Mouse (Mus musculus): ENCODE results near the gene Klhdc7b. TPM values are rescaled to one million over a fixed set of nuclear protein-coding genes. Genes with fewer than 3 reads are reported as not detected.

The Klhdc7b gene
- total and polyA plus RNA-seq, 3 experiments, result not detected

DNA sequence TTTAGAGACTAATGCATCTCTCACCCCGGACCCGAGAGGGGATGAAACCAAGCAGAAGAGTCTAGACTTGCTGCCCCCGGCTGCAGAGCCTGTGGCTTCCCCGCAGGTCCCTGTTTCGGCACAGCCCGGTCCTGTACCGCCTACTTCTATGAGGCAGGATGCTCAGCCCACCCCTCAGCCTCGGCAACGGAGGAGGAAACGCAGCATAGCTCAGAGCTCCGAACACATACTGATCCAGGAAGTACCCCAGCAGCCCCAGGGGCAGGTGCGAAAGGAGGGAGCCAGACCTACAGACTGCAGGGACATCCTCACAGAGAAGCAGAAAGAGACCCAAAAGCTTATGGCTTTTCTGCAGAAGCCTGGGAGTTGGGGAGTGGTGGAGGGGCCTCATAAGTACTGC, 2.4 kb downstream of the Klhdc7b start:
- no peak overlapping the region for H3K9ac ChIP-seq (ENCODE audit: insufficient read depth, low read depth)

DNA sequence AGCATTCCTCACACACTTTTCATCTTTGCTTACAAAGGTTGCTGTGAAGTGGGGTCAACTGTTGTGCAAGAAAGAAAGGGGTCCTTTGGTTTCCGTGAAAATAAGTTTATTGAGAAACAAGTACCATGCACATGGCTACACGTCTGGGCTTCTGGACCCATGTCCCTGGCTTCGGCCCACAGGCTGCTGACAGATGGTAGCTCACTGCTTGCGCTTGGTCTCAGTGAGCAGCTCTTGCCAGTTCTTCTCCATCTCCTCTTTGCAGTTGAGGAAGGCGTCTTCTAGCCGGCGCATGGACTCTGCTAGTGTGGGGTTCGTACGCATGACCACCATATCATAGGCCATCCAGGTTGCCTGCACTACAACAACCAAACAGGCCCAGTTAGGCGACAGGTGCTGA, 5.4 kb downstream of the Klhdc7b start:
- Histone ChIP-seq H3K79me2 (replicated peaks; ENCODE audit: control insufficient read depth, extremely low read depth, insufficient read depth, poor library complexity, severe bottlenecking) (no peaks in the 10 kb centered on the region), H3K9ac (ENCODE audit: insufficient read depth, low read depth) (no peak overlapping the region), H3K9me3 (replicated peaks; ENCODE audit: low read length) (no peaks in the 10 kb centered on the region), H3K36me3 (replicated peaks in 1 of 2; ENCODE audit: control insufficient read depth in 1 of 2, insufficient read depth in 1 of 2, low read length in 1 of 2) (no peaks in the 10 kb centered on the region), H3K4me1 (ENCODE audit: control insufficient read depth in 1 of 2, insufficient read depth in 2 of 2) (no peaks in the 10 kb centered on the region), H3K4me3 (replicated peaks in 1 of 3; ENCODE audit: low read depth in 2 of 3, low read length in 2 of 3, poor library complexity in 1 of 3) (no peak overlapping the region), H3K27ac (ENCODE audit: insufficient read depth, low read depth) (no peak overlapping the region), H3K4me2 (ENCODE audit: insufficient read depth, low read depth, poor library complexity, severe bottlenecking) (no peak overlapping the region), H3K27me3 (replicated peaks) (peaks cover 40% of the 10 kb centered on the region)
- dilution Hi-C loops (cut with MboI; ENCODE audit: extremely low pct_ligation_motif_present, extremely low pct_unique_long_range_greater_than_20kb, low sequenced_read_pairs) (no loop called here), in situ Hi-C loops (cut with MboI; ENCODE audit: low pct_ligation_motif_present, low pct_unique_long_range_greater_than_20kb, low sequenced_read_pairs) (no loop called here)
- TF ChIP-seq MXI1 (IDR thresholded peaks at IDR 0.05; ENCODE audit: low read depth, low read length), result no peak
- TF ChIP-seq MAFK (IDR thresholded peaks at IDR 0.05; ENCODE audit: insufficient replicate concordance, low read length), result no peak
- TF ChIP-seq KAT2A (IDR thresholded peaks at IDR 0.05; ENCODE audit: insufficient replicate concordance, low read length), result no peak
- TF ChIP-seq ZKSCAN1 (IDR thresholded peaks at IDR 0.05; ENCODE audit: borderline replicate concordance, low read depth, low read length), result no peak
- no peak for TF ChIP-seq GABPA (IDR thresholded peaks at IDR 0.05; ENCODE audit: insufficient replicate concordance, low read depth, low read length)
- no peak for TF ChIP-seq RAD21 (IDR thresholded peaks at IDR 0.05; ENCODE audit: low read depth, low read length)
- no peak for TF ChIP-seq MAZ (IDR thresholded peaks at IDR 0.05; ENCODE audit: low read depth, low read length)
- no peak for TF ChIP-seq JUN (IDR thresholded peaks at IDR 0.05; ENCODE audit: insufficient read depth, low read depth, low read length)
- TF ChIP-seq HCFC1 (IDR thresholded peaks at IDR 0.05; ENCODE audit: low read depth, low read length), result no peak
- TF ChIP-seq MAX (IDR thresholded peaks at IDR 0.05; ENCODE audit: low read length), result no peak
- no peak for DNase-seq (ENCODE audit: extremely low read depth)

More for the DNA sequence above, 2.4 kb downstream of the Klhdc7b start:
- DNase-seq (ENCODE audit: extremely low read depth), result no peak
- no peak overlapping the region for H3K27ac ChIP-seq (ENCODE audit: insufficient read depth, low read depth)
- H3K9me3 ChIP-seq (replicated peaks; ENCODE audit: low read length), result no peaks in the 10 kb centered on the region
- H3K79me2 ChIP-seq (replicated peaks; ENCODE audit: control insufficient read depth, extremely low read depth, insufficient read depth, poor library complexity, severe bottlenecking), result no peaks in the 10 kb centered on the region
- peaks cover 58% of the 10 kb centered on the region for H3K27me3 ChIP-seq (replicated peaks)
- no peak for TF ChIP-seq EP300 (IDR thresholded peaks at IDR 0.05; ENCODE audit: low read length)
- no peak for TF ChIP-seq E2F4 (IDR thresholded peaks at IDR 0.05; ENCODE audit: insufficient replicate concordance, low read depth, low read length)
- no peak for TF ChIP-seq ETS1 (conservative IDR thresholded peaks at IDR 0.05; ENCODE audit: low read depth, low read length)
- no peak for TF ChIP-seq ZNF384 (IDR thresholded peaks at IDR 0.05; ENCODE audit: low read depth, low read length)
- TF ChIP-seq MAX (IDR thresholded peaks at IDR 0.05; ENCODE audit: low read length), result no peak
- TF ChIP-seq MAZ (IDR thresholded peaks at IDR 0.05; ENCODE audit: low read depth, low read length), result no peak
- TF ChIP-seq ELF1 (IDR thresholded peaks at IDR 0.05; ENCODE audit: low read depth, low read length), result no peak
- no peak for TF ChIP-seq CHD2 (IDR thresholded peaks at IDR 0.05; ENCODE audit: low read length)
- no peak for TF ChIP-seq HCFC1 (IDR thresholded peaks at IDR 0.05; ENCODE audit: low read depth, low read length)
- H3K4me3 ChIP-seq (replicated peaks in 1 of 3; ENCODE audit: low read depth in 2 of 3, low read length in 2 of 3, poor library complexity in 1 of 3), result no peak overlapping the region
- no peak overlapping the region for H3K4me2 ChIP-seq (ENCODE audit: insufficient read depth, low read depth, poor library complexity, severe bottlenecking)
- dilution Hi-C loops (cut with MboI; ENCODE audit: extremely low pct_ligation_motif_present, extremely low pct_unique_long_range_greater_than_20kb, low sequenced_read_pairs), result no loop called here
- no peaks in the 10 kb centered on the region for H3K36me3 ChIP-seq (replicated peaks in 1 of 2; ENCODE audit: control insufficient read depth in 1 of 2, insufficient read depth in 1 of 2, low read length in 1 of 2)
- no peaks in the 10 kb centered on the region for H3K4me1 ChIP-seq (ENCODE audit: control insufficient read depth in 1 of 2, insufficient read depth in 2 of 2)
- in situ Hi-C loops (cut with MboI; ENCODE audit: low pct_ligation_motif_present, low pct_unique_long_range_greater_than_20kb, low sequenced_read_pairs), result no loop called here
